Mouse (Mus musculus) heart, postnatal 36 days (tissue): ENCODE measurements at regions not wholly inside any gene's neighbourhood (a gene's known extent, or its start where the extent isn't known, plus 50 kb on each side); places are given as distances from the start of the nearest gene placed in this dataset.

Experiments
- DNase-seq, 2 experiments: peaks; one replicate each; pipeline ENCODE4 v3.0.0; 2021 to 2022
- intact Hi-C: fragments of 180-260 bp; cut with DNase I; formaldehyde crosslinking; loops from one replicate; pipeline ENCODE4 v1.15.1; 2025

DNA sequence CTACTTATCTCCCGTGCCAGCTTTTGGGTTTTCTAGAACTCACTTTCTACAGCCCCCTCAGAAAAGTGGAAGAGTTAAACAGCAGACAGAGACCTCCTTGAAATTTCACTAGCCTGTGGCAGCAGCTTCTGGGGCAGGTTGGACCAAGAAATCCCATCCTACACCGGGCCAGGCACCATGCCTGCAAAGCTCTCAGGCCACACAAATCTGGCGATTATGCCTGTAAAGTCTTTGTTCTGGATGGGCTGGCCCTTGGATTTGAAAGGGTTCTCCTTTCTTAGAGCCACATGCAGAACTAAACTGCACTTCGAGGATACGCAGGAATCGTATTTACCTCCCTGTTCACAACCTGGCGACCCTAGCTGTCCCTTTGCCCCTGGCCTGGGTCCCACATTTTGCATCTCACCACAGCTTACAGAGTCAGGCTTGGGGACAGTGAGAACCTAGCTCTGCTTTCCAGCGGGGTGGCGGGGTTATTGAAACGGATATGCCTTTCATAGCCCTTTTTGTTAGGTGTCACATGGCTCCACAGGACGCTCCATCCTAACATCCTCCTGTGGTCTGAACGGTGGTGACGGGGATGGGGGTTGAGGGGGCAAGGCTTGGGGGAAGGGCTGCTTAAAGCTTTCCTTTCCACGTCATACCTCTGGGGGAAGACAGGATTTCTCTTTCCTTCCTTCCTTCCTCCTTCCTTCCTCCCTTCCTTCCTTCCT, 229.0 kb downstream of the Mtx2 start:
- intact Hi-C loops: loop anchor here (1.0 to 5.0 kb wide), 5 partner anchors 83 to 352 kb away; partner anchors contain the start of genes Hoxd8 and Mtx2
- DNase-seq: peak; percentile 9 to 10

GRCm38 (mm10) chr2:75055187-75055543, 229.6 kb downstream of the Mtx2 start:
- intact Hi-C loops: loop anchor here (1.0 to 5.0 kb wide), 5 partner anchors 82 to 353 kb away; partner anchors contain the start of genes Hoxd8 and Mtx2
- peak; percentile 44 to 45 for DNase-seq

- intact Hi-C loops: no loop called here
- no peak for DNase-seq
Observed at GRCm38 (mm10) chr2:75061009-75061408, 235.4 kb downstream of the Mtx2 start.

- intact Hi-C loops: no loop called here
- no peak for DNase-seq
Observed at GRCm38 (mm10) chr2:75061456-75062188, 236.0 kb downstream of the Mtx2 start.

- no peak for DNase-seq
- intact Hi-C loops: no loop called here
Observed at GRCm38 (mm10) chr2:75062189-75062510, 236.5 kb downstream of the Mtx2 start.

GRCm38 (mm10) chr2:75064406-75065115, 239.0 kb downstream of the Mtx2 start:
- intact Hi-C loops: no loop called here
- DNase-seq: no peak

DNA sequence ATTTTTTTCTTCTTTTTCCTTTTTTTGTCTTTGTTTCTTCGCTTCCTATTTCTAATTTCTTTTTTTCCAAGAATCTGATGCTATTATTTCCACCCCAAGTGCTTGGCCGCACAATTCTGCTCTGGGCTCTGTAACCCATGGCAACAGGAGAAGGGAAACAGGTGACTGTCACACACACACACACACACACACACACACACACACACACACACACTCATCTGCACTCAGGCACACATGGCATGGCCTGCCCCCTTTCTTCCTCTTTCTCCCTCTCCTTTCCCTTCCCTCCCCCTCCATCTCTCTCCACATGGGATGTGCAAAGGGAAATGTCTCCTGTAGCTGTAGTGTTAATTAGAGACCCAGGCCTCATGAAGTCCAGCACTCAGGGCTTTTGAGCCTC, 239.7 kb downstream of the Mtx2 start:
- intact Hi-C loops: no loop called here
- no peak for DNase-seq

DNA sequence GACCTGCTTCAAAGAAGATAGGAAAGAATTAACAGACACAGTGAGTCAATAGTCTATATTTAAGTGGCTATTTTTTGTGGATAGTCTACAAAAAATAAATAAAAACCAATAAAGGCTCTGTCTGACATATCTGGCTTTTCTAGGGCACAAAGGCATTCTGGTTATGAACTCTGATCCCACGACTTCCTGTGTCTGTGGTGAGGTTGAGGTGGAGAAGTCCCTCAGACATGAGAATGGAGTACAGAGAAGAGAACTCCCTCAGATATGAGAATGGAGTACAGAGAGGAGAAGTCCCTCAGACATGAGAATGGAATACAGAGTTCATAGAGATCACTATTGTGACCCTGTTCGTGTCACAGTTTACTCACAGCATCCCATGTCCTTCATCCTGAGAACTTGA, 243.7 kb downstream of the Mtx2 start:
- DNase-seq: no peak
- intact Hi-C loops: no loop called here

DNA sequence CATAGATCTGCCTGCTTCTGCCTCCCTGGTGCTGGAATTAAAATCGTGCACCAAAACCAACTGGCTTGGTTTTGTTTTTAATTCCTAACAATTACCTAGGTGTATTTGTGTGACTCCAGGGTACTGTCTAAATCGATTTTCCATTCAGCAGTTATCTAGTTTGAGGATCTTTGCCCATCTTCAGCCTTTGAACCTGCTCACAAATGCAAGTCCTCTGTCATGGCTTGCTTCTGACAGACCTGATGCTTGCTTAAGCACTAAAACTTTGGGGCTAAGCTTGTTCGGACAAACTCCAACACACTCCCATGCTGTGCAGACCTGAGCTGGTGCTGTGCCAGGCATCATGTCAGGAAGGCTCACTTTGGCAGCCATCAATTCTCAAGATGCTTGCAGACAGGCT, 246.4 kb downstream of the Mtx2 start:
- intact Hi-C loops: no loop called here

DNA sequence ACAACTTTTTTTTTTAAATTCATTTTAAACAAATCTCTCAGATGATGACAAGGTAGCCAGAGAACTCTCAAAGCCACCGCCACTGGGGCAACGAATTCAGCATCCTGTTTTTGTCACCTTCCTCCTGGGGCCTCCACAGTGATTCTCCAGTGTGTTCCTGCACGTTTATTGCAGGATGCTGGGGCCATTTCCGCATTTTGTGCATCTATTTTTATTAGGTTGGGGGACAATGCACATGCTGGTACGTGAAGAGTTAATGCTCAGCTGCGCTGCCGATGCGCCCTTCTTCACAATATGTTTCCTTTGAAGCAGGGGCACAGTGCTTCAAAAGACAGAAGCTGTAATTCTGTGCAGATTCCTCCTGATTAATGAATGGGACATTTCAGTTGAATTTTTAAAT, 246.9 kb downstream of the Mtx2 start:
- DNase-seq: no peak
- intact Hi-C loops: no loop called here

More for the DNA sequence above, 246.4 kb downstream of the Mtx2 start:
- DNase-seq: no peak

DNA sequence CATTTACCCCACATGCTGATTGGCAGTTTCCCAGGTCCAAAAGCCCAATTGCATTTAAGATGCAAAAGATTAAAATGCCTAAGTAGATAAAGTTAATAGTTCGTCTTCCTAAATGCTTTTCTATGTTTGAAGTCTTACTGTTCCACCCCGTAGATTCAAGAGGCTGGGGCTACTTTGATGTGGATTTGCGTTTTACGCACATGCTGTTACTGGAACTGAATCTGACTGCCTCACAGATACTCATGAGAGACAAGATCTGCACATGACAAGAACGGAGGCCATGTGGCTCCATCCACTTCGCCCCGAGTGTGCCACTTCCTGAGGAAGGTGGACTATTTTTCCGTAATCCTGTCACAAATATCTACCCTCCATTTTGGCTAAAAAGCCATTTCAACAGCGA, 247.6 kb downstream of the Mtx2 start:
- DNase-seq: no peak
- intact Hi-C loops: no loop called here

DNA sequence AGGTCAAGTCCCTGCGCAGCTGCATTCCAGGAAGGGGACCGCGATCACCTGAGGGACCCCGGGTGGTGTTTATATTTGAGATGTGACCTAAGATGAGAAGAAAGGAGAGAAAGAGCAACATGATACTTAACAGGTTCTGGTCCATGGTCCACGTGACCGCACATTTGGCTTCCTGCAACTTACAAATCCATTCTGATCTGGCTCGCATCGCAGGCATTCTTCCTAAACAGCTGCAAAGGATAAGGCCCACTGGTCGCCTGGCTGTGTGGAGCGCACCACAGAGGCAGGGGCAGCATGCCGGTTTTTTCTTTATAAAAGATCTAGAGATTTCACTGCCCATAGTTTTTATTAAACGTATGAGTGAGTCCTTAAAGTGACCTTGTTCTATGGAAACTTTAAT, 261.6 kb downstream of the Mtx2 start:
- intact Hi-C loops: no loop called here
- DNase-seq: no peak

DNA sequence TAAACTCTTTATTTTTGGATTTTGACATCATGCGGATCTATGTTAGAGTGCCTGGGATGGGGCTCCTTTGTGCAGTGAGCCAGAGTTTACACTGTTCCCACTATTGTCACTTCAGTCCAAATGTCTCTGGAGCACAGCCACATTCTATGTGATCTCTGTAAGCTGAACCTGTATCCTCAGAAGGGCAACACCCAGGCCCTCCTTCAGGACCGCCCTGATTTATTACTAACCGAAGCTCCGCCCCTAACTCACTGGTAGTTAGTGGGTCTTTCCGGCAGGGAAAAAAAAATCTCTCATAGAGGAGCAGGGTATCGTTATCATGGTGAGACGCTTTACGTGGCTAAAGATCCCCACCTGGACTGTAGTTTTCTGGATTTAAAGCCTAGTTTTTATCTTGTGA, 263.6 kb downstream of the Mtx2 start:
- intact Hi-C loops: no loop called here
- no peak for DNase-seq

DNA sequence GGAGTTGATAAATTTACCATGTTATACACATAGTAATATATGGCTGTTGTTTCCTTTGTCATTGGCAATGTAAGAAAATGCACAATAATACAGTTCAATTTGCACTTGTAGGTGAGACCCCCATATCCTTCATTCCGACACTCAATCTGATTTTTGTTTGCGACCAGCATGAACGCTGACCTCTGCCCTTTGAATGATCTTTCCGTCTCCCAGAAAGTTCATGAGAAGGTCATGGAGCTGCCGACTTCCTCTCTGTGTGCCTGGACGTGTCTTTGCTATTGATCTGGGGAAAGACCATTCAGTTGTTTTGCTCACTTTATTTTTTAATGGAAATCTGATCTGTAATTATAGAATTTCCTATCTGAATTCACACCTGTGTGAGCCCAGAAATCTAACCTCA, 264.0 kb downstream of the Mtx2 start:
- DNase-seq: no peak
- intact Hi-C loops: no loop called here

- intact Hi-C loops: no loop called here
- DNase-seq: no peak
Observed at GRCm38 (mm10) chr2:75090439-75090838, 264.8 kb downstream of the Mtx2 start.

GRCm38 (mm10) chr2:75101501-75101900, 275.9 kb downstream of the Mtx2 start:
- intact Hi-C loops: no loop called here
- DNase-seq: no peak

- DNase-seq: peak in 1 of 2 experiments; percentile 35
- intact Hi-C loops: no loop called here
Observed at GRCm38 (mm10) chr2:75112751-75113150, 287.1 kb downstream of the Mtx2 start.

DNA sequence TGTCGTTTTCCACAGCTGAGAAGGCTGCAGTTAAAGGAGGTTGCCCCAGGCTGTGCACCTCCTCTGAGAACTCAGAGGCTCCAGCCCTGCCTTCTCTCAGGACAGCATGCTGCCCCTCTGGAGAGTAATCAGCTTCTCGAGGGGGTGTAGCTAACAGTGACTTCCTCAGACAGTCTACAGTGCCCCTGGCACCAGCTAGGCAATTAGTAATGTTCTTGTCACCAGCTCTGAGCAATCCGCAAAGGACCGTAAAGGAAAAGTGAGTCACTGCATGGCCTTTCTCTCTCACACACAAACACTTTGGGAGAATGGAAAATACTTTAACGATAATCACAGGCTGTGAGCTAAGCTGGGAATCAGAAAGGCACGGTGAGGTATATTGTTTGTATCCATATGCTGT, 288.8 kb downstream of the Mtx2 start:
- DNase-seq: no peak
- intact Hi-C loops: no loop called here

- no peak for DNase-seq
- intact Hi-C loops: no loop called here
Observed at GRCm38 (mm10) chr2:75118348-75118926, 292.8 kb downstream of the Mtx2 start.

DNA sequence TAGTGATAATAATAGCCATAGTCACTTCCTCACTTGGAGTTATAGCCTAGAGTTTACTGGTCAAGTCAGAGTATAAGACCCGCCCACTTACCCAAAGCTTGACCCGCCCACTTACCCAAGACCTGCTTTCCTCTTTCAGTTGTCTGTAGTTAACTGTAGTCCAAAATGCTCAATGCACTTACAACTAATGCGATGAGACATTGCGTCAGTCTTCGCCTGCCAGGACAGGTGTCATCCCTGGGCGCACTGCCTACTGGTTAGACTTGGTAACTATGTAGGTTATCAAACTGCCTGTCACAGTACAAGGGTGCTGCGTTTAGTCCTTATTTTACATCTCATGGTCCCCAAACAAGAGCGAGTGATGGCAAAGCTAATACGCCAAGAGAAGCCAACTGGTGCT, 294.0 kb downstream of the Mtx2 start:
- no peak for DNase-seq
- intact Hi-C loops: no loop called here

DNA sequence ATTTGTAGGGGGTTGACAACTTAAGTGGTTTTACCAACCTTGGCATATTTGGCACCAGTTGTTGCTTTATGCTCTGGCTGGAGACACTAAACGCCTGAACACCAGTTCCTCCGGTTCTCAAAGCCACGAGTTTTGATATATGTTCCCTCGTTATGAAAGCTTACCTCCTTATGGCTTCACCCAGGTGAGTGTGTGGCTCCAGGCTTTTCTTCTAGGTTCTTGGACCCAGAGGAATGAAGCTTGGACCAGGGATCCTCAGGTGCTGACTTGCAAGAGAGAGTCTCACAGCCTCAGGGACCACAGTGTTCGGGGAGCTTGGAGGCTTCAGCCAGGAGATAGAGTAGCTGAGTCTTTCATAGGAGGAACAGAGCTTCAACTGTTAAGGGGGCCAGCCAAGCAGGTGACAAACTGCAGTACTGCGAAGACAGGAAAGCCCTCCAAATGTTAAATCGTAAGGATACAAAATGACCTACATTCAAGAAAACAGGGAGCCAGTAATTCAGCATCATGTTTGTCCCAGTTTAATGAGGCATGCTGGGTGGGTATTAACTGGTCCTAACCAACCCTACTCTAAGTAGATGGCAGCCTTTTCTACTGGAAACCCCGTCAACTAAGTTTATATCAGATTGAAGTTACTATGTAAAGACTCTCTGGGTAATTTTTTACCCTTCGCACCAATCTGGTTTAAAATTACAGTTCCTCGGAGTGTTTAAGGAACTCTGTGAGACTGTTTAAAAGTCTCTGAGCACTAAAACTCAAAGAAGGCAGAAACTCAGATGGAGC, 307.9 kb downstream of the Mtx2 start:
- DNase-seq: no peak
- intact Hi-C loops: no loop called here
